Mouse (Mus musculus) neural tube, embryonic 11.5 days (tissue): Measurements from ENCODE around the gene Clec11a. TPM values are rescaled to one million over a fixed set of nuclear protein-coding genes. Genes with fewer than 3 reads are reported as not detected.

ENCODE experiments used
- ATAC-seq: fragments of 200-750 bp; cut with Nextera tagmentation; 2 replicates; pipeline ENCODE4 v1.8.0; 2017; ENCODE audit warnings: moderate number of reproducible peaks, mild to moderate bottlenecking, moderate TSS enrichment, moderate library complexity; ENCODE audit not compliant: insufficient read depth, low FRiP score, low TSS enrichment
- DNase-seq: peaks from one replicate; pipeline ENCODE4 v3.0.0-alpha.2; 2015; ENCODE audit warnings: low spot score
- H3K27ac ChIP-seq: fragments of 300-500 bp; sonication (generic); 2 replicates; pipeline ENCODE4 v1.5.1; 2014; ENCODE audit warnings: low read depth, mild to moderate bottlenecking, low read length
- H3K27me3 ChIP-seq: fragments of 300-500 bp; sonication (generic); 2 replicates; pipeline ENCODE4 v1.6.1; 2014; ENCODE audit warnings: mild to moderate bottlenecking, low read length, mixed read lengths; ENCODE audit not compliant: control insufficient read depth, insufficient read depth
- H3K36me3 ChIP-seq: fragments of 300-500 bp; sonication (generic); 2 replicates; pipeline ENCODE4 v1.6.1; 2014; ENCODE audit warnings: mild to moderate bottlenecking, low read length, moderate library complexity, mixed read lengths; ENCODE audit not compliant: control insufficient read depth, insufficient read depth
- H3K4me1 ChIP-seq: fragments of 300-500 bp; sonication (generic); 2 replicates; pipeline ENCODE4 v1.6.1; 2014; ENCODE audit warnings: low read length, mixed read lengths; ENCODE audit not compliant: control insufficient read depth, insufficient read depth
- H3K4me2 ChIP-seq: fragments of 300-500 bp; sonication (generic); 2 replicates; pipeline ENCODE4 v1.6.1; 2014; ENCODE audit warnings: low read depth, mild to moderate bottlenecking, moderate library complexity
- H3K4me3 ChIP-seq: fragments of 300-500 bp; sonication (generic); 2 replicates; pipeline ENCODE4 v1.5.1; 2014; ENCODE audit warnings: low read depth, low read length
- H3K9ac ChIP-seq: fragments of 300-500 bp; sonication (generic); 2 replicates; pipeline ENCODE4 v1.6.1; 2014; ENCODE audit warnings: mild to moderate bottlenecking, low read length
- H3K9me3 ChIP-seq: fragments of 300-500 bp; sonication (generic); 2 replicates; pipeline ENCODE4 v1.6.1; 2016; ENCODE audit warnings: low read length; ENCODE audit not compliant: control insufficient read depth
- whole genome bisulfite sequencing: fragments of 180-500 bp; shearing (Covaris S2); extraction: QIAGEN DNeasy Blood & Tissue Kit; methylation state at CpG from one replicate; pipeline ENCODE4 v1.1.7; 2014; 5-methylcytosine and 5-hydroxymethylcytosine counted together
- polyA plus RNA-seq: library from polyadenylated mRNA; unstranded; fragments of >200 nt; fragmentation: Nextera tagmentation; extraction: Ambion mirVana; gene quantifications from 2 replicates; pipeline ENCODE4 v1.2.1, GENCODE M21; 2014

Clec11a gene
- polyA plus RNA-seq, 1 experiment from 2014 or later: 2.4 TPM

- Histone ChIP-seq H3K27ac (no peak overlapping the region), H3K4me3 (no peak overlapping the region), H3K4me1 (no peaks in the 10 kb centered on the region), H3K9me3 (no peaks in the 10 kb centered on the region), H3K9ac (no peak overlapping the region; the same call in 1 of the 2 replicates), H3K4me2 (no peak overlapping the region), H3K36me3 (no peaks in the 10 kb centered on the region), H3K27me3 (peaks cover 10% of the 10 kb centered on the region)
- 75% methylated on average over 12 of the region's 12 CpGs for WGBS
- DNase-seq (no peak), ATAC-seq (no peak)
Measured at GRCm38 (mm10) chr7:44344622-44345021, 37.9 kb upstream of the Clec11a start.

GRCm38 (mm10) chr7:44343459-44344015 lies 36.8 kb upstream of the Clec11a start:
- DNase-seq (no peak), ATAC-seq (no peak)
- no peak overlapping the region for H3K4me3 ChIP-seq
- no peak overlapping the region for H3K4me2 ChIP-seq
- no peaks in the 10 kb centered on the region for H3K4me1 ChIP-seq
- H3K36me3 ChIP-seq: no peaks in the 10 kb centered on the region
- no peak overlapping the region for H3K9ac ChIP-seq
- no peaks in the 10 kb centered on the region for H3K9me3 ChIP-seq
- H3K27ac ChIP-seq: no peak overlapping the region
- WGBS: 25% methylated on average over 7 of the region's 11 CpGs
- peaks cover 10% of the 10 kb centered on the region for H3K27me3 ChIP-seq

GRCm38 (mm10) chr7:44341714-44342113 lies 35.0 kb upstream of the Clec11a start:
- H3K36me3 ChIP-seq: no peaks in the 10 kb centered on the region
- no peaks in the 10 kb centered on the region for H3K4me1 ChIP-seq
- no peak for ATAC-seq
- DNase-seq: no peak
- no peak overlapping the region for H3K4me2 ChIP-seq
- peaks cover 28% of the 10 kb centered on the region for H3K27me3 ChIP-seq
- no peaks in the 10 kb centered on the region for H3K9me3 ChIP-seq
- H3K27ac ChIP-seq: no peak overlapping the region
- H3K4me3 ChIP-seq: no peak overlapping the region
- H3K9ac ChIP-seq: no peak overlapping the region
- WGBS: 73% methylated on average over 4 of the region's 5 CpGs

- Histone ChIP-seq H3K4me1 (no peaks in the 10 kb centered on the region), H3K4me2 (no peak overlapping the region), H3K9me3 (no peaks in the 10 kb centered on the region), H3K27me3 (peaks cover 34% of the 10 kb centered on the region), H3K36me3 (no peaks in the 10 kb centered on the region), H3K27ac (no peak overlapping the region), H3K4me3 (no peak overlapping the region), H3K9ac (no peak overlapping the region)
- DNase-seq (no peak), ATAC-seq (no peak)
- 89% methylated on average over 10 of the region's 10 CpGs for WGBS
Measured at GRCm38 (mm10) chr7:44341119-44341518, 34.4 kb upstream of the Clec11a start.

- Histone ChIP-seq H3K4me2 (no peak overlapping the region), H3K4me1 (no peaks in the 10 kb centered on the region), H3K4me3 (no peak overlapping the region), H3K27me3 (peaks cover 43% of the 10 kb centered on the region), H3K27ac (no peak overlapping the region), H3K36me3 (no peaks in the 10 kb centered on the region), H3K9me3 (no peaks in the 10 kb centered on the region), H3K9ac (no peak overlapping the region)
- ATAC-seq (no peak), DNase-seq (no peak)
- 69% methylated on average over 6 of the region's 6 CpGs for WGBS
Measured at GRCm38 (mm10) chr7:44340226-44340625, 33.5 kb upstream of the Clec11a start.

- Histone ChIP-seq H3K27ac (no peak overlapping the region), H3K9me3 (no peaks in the 10 kb centered on the region), H3K36me3 (no peaks in the 10 kb centered on the region), H3K27me3 (peaks cover 60% of the 10 kb centered on the region), H3K4me1 (no peaks in the 10 kb centered on the region), H3K4me2 (peak overlapping the region; percentile 74), H3K4me3 (peak overlapping the region; percentile 48), H3K9ac (no peak overlapping the region)
- ATAC-seq (no peak), DNase-seq (no peak)
- WGBS: 2% methylated on average over 32 of the region's 32 CpGs
Measured at GRCm38 (mm10) chr7:44337121-44337849, 30.6 kb upstream of the Clec11a start.

GRCm38 (mm10) chr7:44336046-44337021 lies 29.6 kb upstream of the Clec11a start:
- Histone ChIP-seq H3K27ac (0 out of 2 replicates have a peak overlapping the region, but pooled peaks have one; percentile 39), H3K9ac (peak overlapping the region; percentile 58), H3K4me3 (peak overlapping the region; percentile 48), H3K4me2 (peak overlapping the region; percentile 74), H3K4me1 (no peaks in the 10 kb centered on the region), H3K27me3 (peaks cover 60% of the 10 kb centered on the region), H3K9me3 (no peaks in the 10 kb centered on the region), H3K36me3 (no peaks in the 10 kb centered on the region)
- peak; percentile 25 for DNase-seq
- ATAC-seq: peak; percentile 21; the same call in 1 of the 2 replicates
- 2% methylated on average over 43 of the region's 54 CpGs for WGBS

- H3K36me3 ChIP-seq: no peaks in the 10 kb centered on the region
- 7% methylated on average over 20 of the region's 40 CpGs for WGBS
- H3K27me3 ChIP-seq: peaks cover 60% of the 10 kb centered on the region
- H3K9me3 ChIP-seq: no peaks in the 10 kb centered on the region
- H3K4me2 ChIP-seq: peak overlapping the region; percentile 74
- 0 out of 2 replicates have a peak overlapping the region, but pooled peaks have one; percentile 39 for H3K27ac ChIP-seq
- ATAC-seq: peak; percentile 64; the same call in 1 of the 2 replicates
- DNase-seq: peak; percentile 66
- no peaks in the 10 kb centered on the region for H3K4me1 ChIP-seq
- peak overlapping the region; percentile 58 for H3K9ac ChIP-seq
- peak overlapping the region; percentile 48 for H3K4me3 ChIP-seq
Measured at GRCm38 (mm10) chr7:44335031-44335878, 28.6 kb upstream of the Clec11a start.
